Mouse (Mus musculus) heart, postnatal 0 days (tissue): ENCODE data around the gene Ago1.

Source experiments
- CTCF ChIP-seq: IDR thresholded peaks from 2 replicates; pipeline ENCODE4 v1.5.1; 2016; ENCODE audit warnings: antibody characterized with exemption, control low read depth, low read depth
- EP300 ChIP-seq: IDR thresholded peaks from 2 replicates; pipeline ENCODE4 v1.6.1; 2016; ENCODE audit warnings: antibody characterized with exemption, low read depth

GRCm38 (mm10) chr4:126466251-126466750 lies 2.1 kb downstream of the Ago1 start:
- TF ChIP-seq CTCF = no peak
- no peak for TF ChIP-seq EP300
